20 mouse cellular contexts compared by ENCODE assay signal in genomic region chr9:106236818-106237211, GRCm38 (mm10). TPM values are rescaled to one million over a fixed set of nuclear protein-coding genes. Genes with fewer than 3 reads are reported as not detected.
A peak's percentile ranks its signal among the peaks of the same experiment; 100 is the strongest.
DNase-seq lines count a peak whose midpoint lies in the region; ATAC-seq and TF ChIP-seq lines count a peak whose summit lies in the region.
"Had no signal": no experiment of that assay in that cellular context is flagged by ENCODE, and none has a peak within 500 bp of the region (broad histone marks: within the 10 kb centered on the region; RNA-seq: fewer than 3 reads in every experiment).

No protein-coding gene starts in this region.

- H3K4me1 ChIP-seq in spleen, adult 2 months (ENCODE audit: control insufficient read depth, insufficient read depth, insufficient read length), result no peaks in the 10 kb centered on the region
- peaks cover 4% of the 10 kb centered on the region for H3K4me1 ChIP-seq in heart, adult 2 months (ENCODE audit: control insufficient read depth, insufficient read depth, low read length)
- H3K4me1 ChIP-seq: forebrain, embryonic 10.5 days; limb, embryonic 12.5 days; lung, embryonic 15.5 days; neural tube, embryonic 12.5 days had no signal

- no peak overlapping the region for H3K9ac ChIP-seq in heart, adult 2 months (ENCODE audit: low read depth, low read length)
- H3K9ac ChIP-seq: limb, embryonic 12.5 days; lung, embryonic 15.5 days; neural tube, embryonic 12.5 days had no signal

- intact Hi-C loops in gastrocnemius, postnatal 36 days (cut with DNase I), result no loop called here
- intact Hi-C loops in heart, adult 2 months (cut with DNase I), result no loop called here

- H3K36me3 ChIP-seq in spleen, adult 2 months (ENCODE audit: control insufficient read depth, insufficient read depth, low read length), result peaks cover 44% of the 10 kb centered on the region
- H3K36me3 ChIP-seq in heart, adult 2 months (ENCODE audit: control insufficient read depth, insufficient read depth, low read length), result peaks cover 2% of the 10 kb centered on the region; the same call in 1 of the 2 replicates

- DNase-seq in gastrocnemius, adult 18-20 months (ENCODE audit: low spot score), result peak; percentile 68
- no peak for DNase-seq in gastrocnemius, postnatal 36 days
- DNase-seq in spleen, adult 2 months (ENCODE audit: low read depth in 1 of 2, low spot score in 2 of 2), result no peak
- no peak for DNase-seq in spleen, postnatal 10 days (ENCODE audit: low spot score in 2 of 2)
- peak; percentile 34 to 81 for DNase-seq in kidney, postnatal 25 days
- DNase-seq in skeletal muscle tissue, adult 2 months (ENCODE audit: low read depth, low spot score), result peak; percentile 71
- DNase-seq in heart, adult 2 months, result no peak
- DNase-seq: adrenal gland, postnatal 25 days; cerebellum, postnatal 10 days; layer of hippocampus, postnatal 36 days; retina, postnatal 1 day; spleen, adult 18-20 months had no signal

- no peak for ATAC-seq in megakaryocyte-erythroid progenitor cell, adult 5-6 weeks (replicated peaks; ENCODE audit: low FRiP score, low TSS enrichment, poor library complexity, severe bottlenecking)
- ATAC-seq: midbrain, embryonic 16.5 days had no signal

- no peak for TF ChIP-seq EP300 in heart, adult 2 months (IDR thresholded peaks at IDR 0.05; ENCODE audit: insufficient read depth, low read depth, low read length)

- no peak overlapping the region for H3K4me3 ChIP-seq in spleen, adult 2 months (ENCODE audit: extremely low read depth, insufficient read depth, insufficient read length)
- H3K4me3 ChIP-seq in heart, adult 2 months, result no peak overlapping the region
- H3K4me3 ChIP-seq: forebrain, embryonic 10.5 days; heart, embryonic 10.5 days; limb, embryonic 12.5 days; lung, embryonic 15.5 days; neural tube, embryonic 12.5 days had no signal

- 90% methylated on average over 3 of the region's 3 CpGs for WGBS in spleen, adult 2 months
- WGBS in heart, adult 2 months, result 67% methylated on average over 3 of the region's 3 CpGs

- no peak for TF ChIP-seq POLR2A in spleen, adult 2 months (IDR thresholded peaks at IDR 0.05; ENCODE audit: low read depth, low read length)
- no peak for TF ChIP-seq POLR2A in heart, adult 2 months (IDR thresholded peaks at IDR 0.05; ENCODE audit: insufficient read depth, low read depth, low read length)

- no peaks in the 10 kb centered on the region for H3K27me3 ChIP-seq in spleen, adult 2 months (ENCODE audit: control insufficient read depth, insufficient read depth, low read length)
- H3K27me3 ChIP-seq in heart, adult 2 months (ENCODE audit: control insufficient read depth, insufficient read depth, low read length), result no peaks in the 10 kb centered on the region
- H3K27me3 ChIP-seq: limb, embryonic 12.5 days; lung, embryonic 15.5 days; neural tube, embryonic 12.5 days had no signal

- peak overlapping the region; percentile 34 for H3K27ac ChIP-seq in spleen, adult 2 months (ENCODE audit: insufficient read depth, low read length)
- H3K27ac ChIP-seq in heart, adult 2 months, result no peak overlapping the region; the same call in 1 of the 2 replicates
- H3K27ac ChIP-seq: forebrain, embryonic 10.5 days; heart, embryonic 10.5 days; limb, embryonic 12.5 days; lung, embryonic 15.5 days; neural tube, embryonic 12.5 days had no signal

- TF ChIP-seq CTCF in spleen, adult 2 months (IDR thresholded peaks at IDR 0.05; ENCODE audit: extremely low read depth, insufficient read depth, insufficient read length, insufficient replicate concordance), result no peak
- no peak for TF ChIP-seq CTCF in heart, adult 2 months (IDR thresholded peaks at IDR 0.05)

- H3K79me2 ChIP-seq in heart, adult 2 months (replicated peaks; ENCODE audit: control insufficient read depth, insufficient read depth, low read length), result no peaks in the 10 kb centered on the region

RNA-seq across cellular contexts. Expression of gene Alas1, which starts 11.6 kb away (rescaled TPM):
- 100 to 1,000 TPM; 206 to 228 TPM for total RNA-seq in gastrocnemius, adult 18-20 months (2021)
- total RNA-seq in gastrocnemius, postnatal 36 days (2021), result 100 to 1,000 TPM; 235 to 282 TPM
- polyA plus RNA-seq in spleen, adult 2 months (2012; rRNA removed), result 29.6 and 39.5 TPM in 2 replicates
- 29.5 and 45.9 TPM in 2 replicates for total RNA-seq in megakaryocyte-erythroid progenitor cell, adult 5-6 weeks (2014; fragmentation: Nextera tagmentation)
- 21.7 and 27.7 TPM in 2 replicates for total RNA-seq in megakaryocyte-erythroid progenitor cell, adult 5-6 weeks (2017)
- total RNA-seq in heart, adult 2 months (2021), result 100 to 1,000 TPM; 438 to 443 TPM
- polyA plus RNA-seq in heart, adult 2 months (2012; rRNA removed), result 382 and 470 TPM in 2 replicates

RNA-seq across cellular contexts. Expression of gene Tlr9, which starts 14.4 kb away (rescaled TPM):
- total RNA-seq in gastrocnemius, adult 18-20 months (2021), result under 1 TPM in 1 of 2 experiments, not detected in 1; 0.11 TPM
- total RNA-seq in gastrocnemius, postnatal 36 days (2021), result under 1 TPM; 0.25 to 0.31 TPM
- polyA plus RNA-seq in spleen, adult 2 months (2012; rRNA removed), result 65.3 and 90.7 TPM in 2 replicates
- not detected in 2 replicates for total RNA-seq in megakaryocyte-erythroid progenitor cell, adult 5-6 weeks (2014; fragmentation: Nextera tagmentation)
- total RNA-seq in megakaryocyte-erythroid progenitor cell, adult 5-6 weeks (2017), result not detected in 2 replicates
- under 1 TPM; 0.39 to 0.47 TPM for total RNA-seq in heart, adult 2 months (2021)
- 1.1 and 1.9 TPM in 2 replicates for polyA plus RNA-seq in heart, adult 2 months (2012; rRNA removed)
- polyA plus RNA-seq: embryonic facial prominence, embryonic 11.5 days; forebrain, embryonic 10.5 days; heart, embryonic 10.5 days; limb, embryonic 12.5 days; lung, embryonic 15.5 days; midbrain, embryonic 16.5 days; neural tube, embryonic 12.5 days had no signal

RNA-seq across cellular contexts. Expression of gene Twf2, which starts 33.9 kb away (rescaled TPM):
- total RNA-seq in gastrocnemius, adult 18-20 months (2021), result 100 to 1,000 TPM; 204 to 208 TPM
- total RNA-seq in gastrocnemius, postnatal 36 days (2021), result 100 to 1,000 TPM; 113 to 156 TPM
- 90.9 and 93.3 TPM in 2 replicates for polyA plus RNA-seq in spleen, adult 2 months (2012; rRNA removed)
- total RNA-seq in megakaryocyte-erythroid progenitor cell, adult 5-6 weeks (2014; fragmentation: Nextera tagmentation), result 11.4 and 15.5 TPM in 2 replicates
- 13.7 and 19.8 TPM in 2 replicates for total RNA-seq in megakaryocyte-erythroid progenitor cell, adult 5-6 weeks (2017)
- total RNA-seq in heart, adult 2 months (2021), result 100 to 1,000 TPM; 182 to 219 TPM
- polyA plus RNA-seq in heart, adult 2 months (2012; rRNA removed), result 251 and 268 TPM in 2 replicates

RNA-seq across cellular contexts. Expression of gene Ppm1m, which starts 37.3 kb away (rescaled TPM):
- 1 to 10 TPM; 2.7 to 3.7 TPM for total RNA-seq in gastrocnemius, adult 18-20 months (2021)
- total RNA-seq in gastrocnemius, postnatal 36 days (2021), result 1 to 10 TPM; 3.0 to 3.3 TPM
- 87.4 and 95.8 TPM in 2 replicates for polyA plus RNA-seq in spleen, adult 2 months (2012; rRNA removed)
- 15.4 and 21.4 TPM in 2 replicates for total RNA-seq in megakaryocyte-erythroid progenitor cell, adult 5-6 weeks (2014; fragmentation: Nextera tagmentation)
- total RNA-seq in megakaryocyte-erythroid progenitor cell, adult 5-6 weeks (2017), result 3.5 and 6.8 TPM in 2 replicates
- 10 to 100 TPM; 10.8 to 12.1 TPM for total RNA-seq in heart, adult 2 months (2021)
- polyA plus RNA-seq in heart, adult 2 months (2012; rRNA removed), result 17.4 and 18.9 TPM in 2 replicates

RNA-seq across cellular contexts. Expression of gene Poc1a, which starts 44.0 kb away (rescaled TPM):
- total RNA-seq in gastrocnemius, adult 18-20 months (2021), result 1 to 10 TPM; 1.8 to 1.9 TPM
- total RNA-seq in gastrocnemius, postnatal 36 days (2021), result 1 to 10 TPM; 1.5 to 1.7 TPM
- polyA plus RNA-seq in spleen, adult 2 months (2012; rRNA removed), result 6.8 and 8.4 TPM in 2 replicates
- 29.1 and 48.1 TPM in 2 replicates for total RNA-seq in megakaryocyte-erythroid progenitor cell, adult 5-6 weeks (2014; fragmentation: Nextera tagmentation)
- total RNA-seq in megakaryocyte-erythroid progenitor cell, adult 5-6 weeks (2017), result 28.1 and 40.0 TPM in 2 replicates
- total RNA-seq in heart, adult 2 months (2021), result 1 to 10 TPM; 3.2 to 4.0 TPM
- polyA plus RNA-seq in heart, adult 2 months (2012; rRNA removed), result 5.9 and 6.2 TPM in 2 replicates

Comparison
In these comparisons a context has a peak if more than half of its experiments do, and no peak if none do; other contexts are left out.
1. DNase-seq: peak in gastrocnemius, adult 18-20 months (single experiment), kidney, postnatal 25 days (2 of 2) and skeletal muscle tissue, adult 2 months (single experiment); none in gastrocnemius, postnatal 36 days (0 of 2), spleen, adult 2 months (0 of 2), spleen, postnatal 10 days (0 of 2) and heart, adult 2 months (0 of 2).
2. RNA of gene Alas1, which starts 11.6 kb away (total RNA-seq): 438 to 443 TPM in heart, adult 2 months, 235 to 282 TPM in gastrocnemius, postnatal 36 days and 206 to 228 TPM in gastrocnemius, adult 18-20 months; 21.7 to 45.9 TPM in megakaryocyte-erythroid progenitor cell, adult 5-6 weeks; every median in the first group is over 4 times any median in the second.
3. RNA of gene Twf2, which starts 33.9 kb away (total RNA-seq): 182 to 219 TPM in heart, adult 2 months, 204 to 208 TPM in gastrocnemius, adult 18-20 months and 113 to 156 TPM in gastrocnemius, postnatal 36 days; 11.4 to 19.8 TPM in megakaryocyte-erythroid progenitor cell, adult 5-6 weeks; every median in the first group is over 4 times any median in the second.